Comparison of ENCODE assay signal across 19 mouse cellular contexts in the genomic region with DNA sequence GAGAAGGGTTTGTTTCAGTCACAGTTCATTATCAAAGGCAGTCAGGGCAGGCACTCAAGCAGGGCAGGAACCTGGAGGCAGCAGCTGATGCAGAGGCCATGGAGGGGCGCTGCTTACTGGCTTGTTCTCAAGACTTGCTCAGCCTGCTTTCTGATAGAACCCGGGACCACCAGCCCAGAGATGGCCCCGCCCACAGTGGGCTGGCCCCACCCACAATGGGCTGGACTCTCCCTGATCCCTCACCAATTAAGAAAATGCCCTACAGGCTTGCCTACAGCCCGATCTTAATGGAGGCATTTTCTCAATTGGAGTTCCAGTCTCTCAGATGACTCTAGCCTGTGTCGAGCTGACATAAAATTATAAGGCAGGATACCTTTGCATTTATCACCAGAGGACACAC.
DNase-seq lines count a peak whose midpoint lies in the region; ATAC-seq lines count a peak whose summit lies in the region.
"Had no signal": no experiment of that assay in that cellular context is flagged by ENCODE, and none has a peak within 500 bp of the region (broad histone marks: within the 10 kb centered on the region; RNA-seq: fewer than 3 reads in every experiment).

No protein-coding gene starts in this region.

- no peaks in the 10 kb centered on the region for H3K36me3 ChIP-seq in forebrain, embryonic 10.5 days (replicated peaks)
- H3K36me3 ChIP-seq in forebrain, embryonic 15.5 days, result no peaks in the 10 kb centered on the region
- no peaks in the 10 kb centered on the region for H3K36me3 ChIP-seq in limb, embryonic 11.5 days (ENCODE audit: control insufficient read depth, insufficient read depth, low read length)
- H3K36me3 ChIP-seq in limb, embryonic 10.5 days, result no peaks in the 10 kb centered on the region
- no peaks in the 10 kb centered on the region for H3K36me3 ChIP-seq in embryonic facial prominence, embryonic 10.5 days (replicated peaks)
- H3K36me3 ChIP-seq: heart, embryonic 13.5 days had no signal

- H3K9me3 ChIP-seq in forebrain, embryonic 10.5 days, result no peaks in the 10 kb centered on the region
- H3K9me3 ChIP-seq in forebrain, embryonic 15.5 days, result no peaks in the 10 kb centered on the region
- H3K9me3 ChIP-seq in limb, embryonic 11.5 days (ENCODE audit: control insufficient read depth, low read length), result no peaks in the 10 kb centered on the region
- no peaks in the 10 kb centered on the region for H3K9me3 ChIP-seq in limb, embryonic 10.5 days (replicated peaks)
- H3K9me3 ChIP-seq in embryonic facial prominence, embryonic 10.5 days, result no peaks in the 10 kb centered on the region
- H3K9me3 ChIP-seq: heart, embryonic 13.5 days had no signal

- 0 out of 2 replicates have a peak overlapping the region, but pooled peaks have one; percentile 40 for H3K27ac ChIP-seq in forebrain, embryonic 10.5 days
- H3K27ac ChIP-seq in forebrain, embryonic 15.5 days (replicated peaks), result no peak overlapping the region
- no peak overlapping the region for H3K27ac ChIP-seq in limb, embryonic 11.5 days (replicated peaks; ENCODE audit: low read depth, low read length)
- no peak overlapping the region for H3K27ac ChIP-seq in limb, embryonic 10.5 days
- no peak overlapping the region for H3K27ac ChIP-seq in embryonic facial prominence, embryonic 10.5 days (replicated peaks)
- H3K27ac ChIP-seq: heart, embryonic 13.5 days; liver, embryonic 14.5 days had no signal

- peak; percentile 28 for DNase-seq in forebrain, embryonic 10.5 days (ENCODE audit: extremely low spot score, low spot score)
- peak; percentile 42 for DNase-seq in limb, embryonic 11.5 days (ENCODE audit: low spot score)
- DNase-seq in limb, embryonic 10.5 days (ENCODE audit: low spot score), result no peak
- DNase-seq in embryonic facial prominence, embryonic 10.5 days (ENCODE audit: low spot score), result peak; percentile 49
- DNase-seq in retina, embryonic 14.5 days (ENCODE audit: low spot score), result peak; percentile 63
- DNase-seq in cerebellum, adult 9-10 months, result no peak
- DNase-seq: adrenal gland, postnatal 36 days; cerebellum, postnatal 25 days; heart, postnatal 36 days; kidney, adult 2 months; left cerebral cortex, postnatal 4 days; right cerebral cortex, adult 18-20 months; thymus, adult 2 months had no signal

- peaks cover 34% of the 10 kb centered on the region for H3K4me1 ChIP-seq in forebrain, embryonic 10.5 days
- peaks cover 30% of the 10 kb centered on the region for H3K4me1 ChIP-seq in forebrain, embryonic 15.5 days
- peaks cover 13% of the 10 kb centered on the region for H3K4me1 ChIP-seq in limb, embryonic 11.5 days (ENCODE audit: control insufficient read depth, insufficient read depth, low read length)
- H3K4me1 ChIP-seq in limb, embryonic 10.5 days, result peaks cover 36% of the 10 kb centered on the region
- H3K4me1 ChIP-seq in embryonic facial prominence, embryonic 10.5 days, result peaks cover 20% of the 10 kb centered on the region

- WGBS in forebrain, embryonic 10.5 days, result 11% methylated on average over 5 of the region's 5 CpGs
- WGBS in forebrain, embryonic 15.5 days, result 5% methylated on average over 5 of the region's 5 CpGs
- WGBS in limb, embryonic 11.5 days, result 8% methylated on average over 5 of the region's 5 CpGs
- 16% methylated on average over 5 of the region's 5 CpGs for WGBS in limb, embryonic 10.5 days
- WGBS in embryonic facial prominence, embryonic 10.5 days, result 13% methylated on average over 5 of the region's 5 CpGs

- H3K4me3 ChIP-seq in forebrain, embryonic 10.5 days, result no peak overlapping the region
- H3K4me3 ChIP-seq in forebrain, embryonic 15.5 days, result no peak overlapping the region
- no peak overlapping the region for H3K4me3 ChIP-seq in limb, embryonic 11.5 days (ENCODE audit: low read depth, low read length)
- H3K4me3 ChIP-seq in limb, embryonic 10.5 days, result no peak overlapping the region
- H3K4me3 ChIP-seq in embryonic facial prominence, embryonic 10.5 days, result no peak overlapping the region
- H3K4me3 ChIP-seq: heart, embryonic 13.5 days; myocyte had no signal

- H3K4me2 ChIP-seq in forebrain, embryonic 15.5 days (replicated peaks), result no peak overlapping the region
- no peak overlapping the region for H3K4me2 ChIP-seq in limb, embryonic 11.5 days (ENCODE audit: low read depth, severe bottlenecking)
- H3K4me2 ChIP-seq: heart, embryonic 13.5 days had no signal

- H3K27me3 ChIP-seq in forebrain, embryonic 10.5 days (ENCODE audit: poor library complexity, severe bottlenecking), result peaks cover 38% of the 10 kb centered on the region
- no peaks in the 10 kb centered on the region for H3K27me3 ChIP-seq in forebrain, embryonic 15.5 days
- H3K27me3 ChIP-seq in limb, embryonic 11.5 days (ENCODE audit: control insufficient read depth, insufficient read depth, low read length), result no peaks in the 10 kb centered on the region
- H3K27me3 ChIP-seq in limb, embryonic 10.5 days (ENCODE audit: low read depth, poor library complexity, severe bottlenecking), result peaks cover 51% of the 10 kb centered on the region
- H3K27me3 ChIP-seq in embryonic facial prominence, embryonic 10.5 days (replicated peaks; ENCODE audit: low read depth, poor library complexity, severe bottlenecking), result peaks cover 24% of the 10 kb centered on the region
- H3K27me3 ChIP-seq: CH12.LX had no signal

- H3K9ac ChIP-seq in forebrain, embryonic 15.5 days (replicated peaks), result no peak overlapping the region
- no peak overlapping the region for H3K9ac ChIP-seq in limb, embryonic 11.5 days (ENCODE audit: low read length)
- H3K9ac ChIP-seq: heart, embryonic 13.5 days; liver, embryonic 14.5 days had no signal

- no peak for ATAC-seq in forebrain, embryonic 15.5 days (replicated peaks)
- no peak for ATAC-seq in limb, embryonic 11.5 days (ENCODE audit: insufficient number of reproducible peaks, low FRiP score, low TSS enrichment, low read depth)
- ATAC-seq in monocyte, adult 5-6 weeks (replicated peaks; ENCODE audit: insufficient number of reproducible peaks, low FRiP score, low TSS enrichment, poor library complexity, severe bottlenecking), result no peak

Comparison
In these comparisons a context has a peak if more than half of its experiments do, and no peak if none do; other contexts are left out.
1. DNase-seq: peak in forebrain, embryonic 10.5 days (single experiment), limb, embryonic 11.5 days (single experiment), embryonic facial prominence, embryonic 10.5 days (single experiment) and retina, embryonic 14.5 days (single experiment); none in limb, embryonic 10.5 days (single experiment) and cerebellum, adult 9-10 months (single experiment).